Comparison of ENCODE assay signal across 11 mouse cellular contexts in genomic region chr8:123648245-123649170, GRCm38 (mm10). TPM values are rescaled to one million over a fixed set of nuclear protein-coding genes. Genes with fewer than 3 reads are reported as not detected.
A peak's percentile ranks its signal among the peaks of the same experiment; 100 is the strongest.
DNase-seq lines count a peak whose midpoint lies in the region; ATAC-seq lines count a peak whose summit lies in the region.
"Had no signal": no experiment of that assay in that cellular context is flagged by ENCODE, and none has a peak within 500 bp of the region (broad histone marks: within the 10 kb centered on the region; RNA-seq: fewer than 3 reads in every experiment).

No protein-coding gene starts in this region.

- 24% methylated on average over 17 of the region's 17 CpGs for WGBS in lung, embryonic 15.5 days
- 74% methylated on average over 17 of the region's 17 CpGs for WGBS in hindbrain, embryonic 11.5 days
- 68% methylated on average over 17 of the region's 17 CpGs for WGBS in liver, embryonic 11.5 days

- H3K4me2 ChIP-seq in lung, embryonic 15.5 days: peak overlapping the region; percentile 33
- no peak overlapping the region for H3K4me2 ChIP-seq in hindbrain, embryonic 11.5 days (replicated peaks; ENCODE audit: low read depth, low read length)
- no peak overlapping the region for H3K4me2 ChIP-seq in liver, embryonic 11.5 days

- H3K27ac ChIP-seq in lung, embryonic 15.5 days: peak overlapping the region; percentile 85
- no peak overlapping the region for H3K27ac ChIP-seq in hindbrain, embryonic 11.5 days (ENCODE audit: low read depth, low read length)
- H3K27ac ChIP-seq in liver, embryonic 11.5 days (ENCODE audit: low read depth, low read length): no peak overlapping the region

- 0 out of 2 replicates have a peak, but pooled peaks cover 5% of the 10 kb centered on the region for H3K27me3 ChIP-seq in lung, embryonic 15.5 days
- no peaks in the 10 kb centered on the region; the same call in 1 of the 2 replicates for H3K27me3 ChIP-seq in hindbrain, embryonic 11.5 days (ENCODE audit: control insufficient read depth, insufficient read depth, low read length)
- peaks cover 8% of the 10 kb centered on the region for H3K27me3 ChIP-seq in liver, embryonic 11.5 days (replicated peaks; ENCODE audit: control insufficient read depth, insufficient read depth, low read length)

- H3K4me1 ChIP-seq in lung, embryonic 15.5 days: peaks cover 54% of the 10 kb centered on the region
- no peaks in the 10 kb centered on the region for H3K4me1 ChIP-seq in hindbrain, embryonic 11.5 days (replicated peaks; ENCODE audit: control insufficient read depth, insufficient read depth, low read length)
- H3K4me1 ChIP-seq in liver, embryonic 11.5 days (replicated peaks; ENCODE audit: control insufficient read depth, insufficient read depth, low read length): no peaks in the 10 kb centered on the region

- no peaks in the 10 kb centered on the region for H3K9me3 ChIP-seq in lung, embryonic 15.5 days
- no peaks in the 10 kb centered on the region for H3K9me3 ChIP-seq in hindbrain, embryonic 11.5 days (ENCODE audit: control insufficient read depth, low read length)
- H3K9me3 ChIP-seq in liver, embryonic 11.5 days (ENCODE audit: control insufficient read depth, low read length): no peaks in the 10 kb centered on the region

- H3K36me3 ChIP-seq in lung, embryonic 15.5 days: no peaks in the 10 kb centered on the region
- H3K36me3 ChIP-seq in hindbrain, embryonic 11.5 days (ENCODE audit: control insufficient read depth, insufficient read depth, low read length): no peaks in the 10 kb centered on the region
- H3K36me3 ChIP-seq in liver, embryonic 11.5 days (ENCODE audit: control insufficient read depth, insufficient read depth, low read length): no peaks in the 10 kb centered on the region
- H3K36me3 ChIP-seq: G1E had no signal

- DNase-seq in 3T3-L1 (ENCODE audit: low read depth, low spot score): peak; percentile 98
- peak; percentile 39 for DNase-seq in ZHBTc4 (ENCODE audit: low read depth, low spot score)
- DNase-seq in heart, postnatal 14 days: peak; percentile 43 to 52
- no peak for DNase-seq in hindbrain, embryonic 11.5 days (ENCODE audit: low spot score)
- DNase-seq in left cerebral cortex, postnatal 25 days (ENCODE audit: low spot score in 2 of 2): no peak
- DNase-seq in liver, embryonic 11.5 days (ENCODE audit: low spot score): no peak
- DNase-seq in Muller cell, postnatal 12 days (ENCODE audit: inconsistent ontology term): no peak
- DNase-seq: left cerebral cortex, postnatal 4 days; right cerebral cortex, adult 18-20 months had no signal

- ATAC-seq in lung, embryonic 15.5 days (ENCODE audit: borderline replicate concordance, extremely low read depth, low FRiP score, low TSS enrichment): peak; percentile 82
- no peak for ATAC-seq in hindbrain, embryonic 11.5 days (ENCODE audit: low FRiP score)
- ATAC-seq in liver, embryonic 11.5 days (replicated peaks; ENCODE audit: low FRiP score): no peak

- H3K9ac ChIP-seq in lung, embryonic 15.5 days: no peak overlapping the region
- H3K9ac ChIP-seq in hindbrain, embryonic 11.5 days (ENCODE audit: low read depth, low read length): no peak overlapping the region
- H3K9ac ChIP-seq in liver, embryonic 11.5 days (ENCODE audit: low read depth, low read length): no peak overlapping the region

- intact Hi-C loops in heart, postnatal 14 days (cut with DNase I): no loop called here
- intact Hi-C loops in left cerebral cortex, postnatal 25 days (cut with DNase I): no loop called here

- no peak overlapping the region for H3K4me3 ChIP-seq in lung, embryonic 15.5 days
- no peak overlapping the region for H3K4me3 ChIP-seq in hindbrain, embryonic 11.5 days (ENCODE audit: low read depth, low read length)
- no peak overlapping the region for H3K4me3 ChIP-seq in liver, embryonic 11.5 days (ENCODE audit: low read depth, low read length)

RNA-seq across cellular contexts. Expression of gene Rhou, which starts 5.2 kb away (rescaled TPM):
- total RNA-seq in heart, postnatal 14 days (2021): 1 to 10 TPM; 7.5 to 9.9 TPM
- 7.9 and 9.3 TPM in 2 replicates for polyA plus RNA-seq in lung, embryonic 15.5 days (2015; fragmentation: Nextera tagmentation; extraction: Ambion mirVana)
- polyA plus RNA-seq in hindbrain, embryonic 11.5 days (2014; fragmentation: Nextera tagmentation; extraction: Ambion mirVana): 11.3 and 12.4 TPM in 2 replicates
- total RNA-seq in left cerebral cortex, postnatal 25 days (2021): 10 to 100 TPM; 40.3 to 40.9 TPM
- 4.8 and 4.9 TPM in 2 replicates for polyA plus RNA-seq in liver, embryonic 11.5 days (2014; fragmentation: Nextera tagmentation; extraction: Ambion mirVana)
- polyA plus RNA-seq: G1E had no signal

Comparison
In these comparisons a context has a peak if more than half of its experiments do, and no peak if none do; other contexts are left out.
1. DNase-seq: peak in 3T3-L1 (single experiment), ZHBTc4 (single experiment) and heart, postnatal 14 days (2 of 2); none in hindbrain, embryonic 11.5 days (single experiment), left cerebral cortex, postnatal 25 days (0 of 2), liver, embryonic 11.5 days (single experiment) and Muller cell, postnatal 12 days (single experiment).